Mouse (Mus musculus): ENCODE results near the gene Flt4. TPM values are rescaled to one million over a fixed set of nuclear protein-coding genes. Genes with fewer than 3 reads are reported as not detected.

Flt4 gene
- polyA plus RNA-seq, 1 experiment from 2014 or later = 9.3 TPM

- Histone ChIP-seq H3K4me1 (ENCODE audit: control insufficient read depth in 2 of 2, insufficient read depth in 2 of 2, low read length in 2 of 2) (no peaks in the 10 kb centered on the region), H3K27ac (replicated peaks in 1 of 2; ENCODE audit: control insufficient read depth in 1 of 2, insufficient read depth in 1 of 2, low read depth in 2 of 2, low read length in 2 of 2) (no peak overlapping the region), H3K27me3 (ENCODE audit: control insufficient read depth, insufficient read depth, low read length) (no peaks in the 10 kb centered on the region), H3K4me2 (ENCODE audit: low read length) (no peak overlapping the region), H3K36me3 (ENCODE audit: control insufficient read depth, insufficient read depth, low read length) (peaks cover 80% of the 10 kb centered on the region), H3K9me3 (ENCODE audit: control insufficient read depth, low read length) (no peaks in the 10 kb centered on the region), H3K9ac (ENCODE audit: low read length) (no peak overlapping the region), H3K4me3 (ENCODE audit: control insufficient read depth in 1 of 2, insufficient read depth in 1 of 2, low read depth in 1 of 2, low read length in 2 of 2) (no peak overlapping the region)
- WGBS = 81% methylated on average over 3 of the region's 3 CpGs
- no peak for ATAC-seq (ENCODE audit: insufficient number of reproducible peaks, insufficient read depth, low FRiP score, low read depth)
Observed at GRCm38 (mm10) chr11:49673433-49673832, 64.4 kb downstream of the Flt4 start.

DNA sequence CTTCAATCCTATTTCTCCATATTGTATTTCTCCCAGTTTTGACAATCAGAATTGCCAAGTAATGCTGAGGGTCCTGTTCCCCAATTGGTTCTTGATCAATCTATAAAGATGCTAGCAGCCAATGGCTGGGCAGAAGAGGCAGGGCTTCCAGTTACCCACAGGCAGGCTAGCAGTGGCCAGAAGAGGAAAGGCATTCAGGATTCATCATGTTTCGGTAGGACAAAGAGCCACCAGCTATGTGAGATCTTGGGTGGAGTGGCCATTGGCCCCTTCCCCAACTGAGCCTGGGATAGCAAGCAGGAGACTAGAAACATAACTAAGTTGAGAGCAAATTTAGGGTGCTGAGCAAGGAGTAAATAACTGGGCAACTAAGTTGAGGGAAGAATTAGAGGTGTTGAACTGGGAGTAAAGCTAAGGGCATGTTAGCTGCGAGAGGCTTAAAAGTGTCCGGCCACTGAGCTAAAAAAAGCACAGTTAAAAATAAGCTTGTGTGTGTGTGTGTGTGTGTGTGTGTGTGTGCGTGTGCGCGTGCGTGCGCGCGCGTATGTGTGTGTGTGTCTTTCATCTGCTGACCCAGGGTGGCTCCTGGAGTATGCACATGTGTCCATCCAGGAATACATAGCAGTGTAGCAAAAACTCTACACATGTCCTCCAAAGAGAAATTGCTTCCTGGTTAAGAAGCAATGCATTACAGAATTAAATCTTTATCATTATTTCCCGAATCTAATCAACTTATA lies 75.3 kb downstream of the Flt4 start:
- Histone ChIP-seq H3K4me1 (ENCODE audit: control insufficient read depth in 2 of 2, insufficient read depth in 2 of 2, low read length in 2 of 2) (peaks cover 2 to 8% of the 10 kb centered on the region in 2 experiments), H3K27me3 (ENCODE audit: control insufficient read depth, insufficient read depth, low read length) (no peaks in the 10 kb centered on the region), H3K9ac (ENCODE audit: low read length) (peak overlapping the region; percentile 1; the same call in 1 of the 2 replicates), H3K4me3 (ENCODE audit: control insufficient read depth in 1 of 2, insufficient read depth in 1 of 2, low read depth in 1 of 2, low read length in 2 of 2) (no peak overlapping the region), H3K4me2 (ENCODE audit: low read length) (peak overlapping the region; percentile 46), H3K9me3 (ENCODE audit: control insufficient read depth, low read length) (no peaks in the 10 kb centered on the region), H3K27ac (replicated peaks in 1 of 2; ENCODE audit: control insufficient read depth in 1 of 2, insufficient read depth in 1 of 2, low read depth in 2 of 2, low read length in 2 of 2) (peak overlapping the region; percentile 87 to 90), H3K36me3 (ENCODE audit: control insufficient read depth, insufficient read depth, low read length) (peaks cover 94% of the 10 kb centered on the region)
- 52% methylated on average over 12 of the region's 12 CpGs for WGBS
- 0 out of 2 replicates have a peak, but pooled peaks have one; percentile 43 for ATAC-seq (ENCODE audit: insufficient number of reproducible peaks, insufficient read depth, low FRiP score, low read depth)

DNA sequence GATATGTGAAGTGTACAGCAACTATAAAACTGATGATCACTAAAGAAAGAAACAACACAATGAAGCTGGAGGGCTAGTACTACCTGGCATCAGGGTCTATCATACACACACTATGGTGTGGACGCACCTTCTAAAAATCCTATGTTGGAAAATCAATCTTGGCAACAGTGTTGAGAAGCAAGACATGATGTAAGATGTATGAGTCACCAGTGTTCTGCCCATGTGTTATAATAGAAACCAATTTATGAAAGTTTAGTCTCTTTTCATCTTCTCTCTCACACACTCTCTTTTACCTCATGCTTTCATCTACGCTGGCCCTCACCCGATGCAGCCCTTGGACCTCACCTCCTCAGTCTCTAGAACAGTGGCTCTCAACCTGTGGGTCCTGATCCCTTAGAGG lies 86.0 kb downstream of the Flt4 start:
- Histone ChIP-seq H3K4me1 (ENCODE audit: control insufficient read depth in 2 of 2, insufficient read depth in 2 of 2, low read length in 2 of 2) (peaks cover 0 to 21% of the 10 kb centered on the region in 2 experiments; a peak in 3 of 4 replicates), H3K27me3 (ENCODE audit: control insufficient read depth, insufficient read depth, low read length) (no peaks in the 10 kb centered on the region), H3K9ac (ENCODE audit: low read length) (no peak overlapping the region), H3K9me3 (ENCODE audit: control insufficient read depth, low read length) (no peaks in the 10 kb centered on the region), H3K4me3 (ENCODE audit: control insufficient read depth in 1 of 2, insufficient read depth in 1 of 2, low read depth in 1 of 2, low read length in 2 of 2) (no peak overlapping the region), H3K36me3 (ENCODE audit: control insufficient read depth, insufficient read depth, low read length) (peaks cover 60% of the 10 kb centered on the region), H3K4me2 (ENCODE audit: low read length) (no peak overlapping the region), H3K27ac (replicated peaks in 1 of 2; ENCODE audit: control insufficient read depth in 1 of 2, insufficient read depth in 1 of 2, low read depth in 2 of 2, low read length in 2 of 2) (no peak overlapping the region)
- 92% methylated on average over 3 of the region's 3 CpGs for WGBS
- ATAC-seq (ENCODE audit: insufficient number of reproducible peaks, insufficient read depth, low FRiP score, low read depth) = no peak

DNA sequence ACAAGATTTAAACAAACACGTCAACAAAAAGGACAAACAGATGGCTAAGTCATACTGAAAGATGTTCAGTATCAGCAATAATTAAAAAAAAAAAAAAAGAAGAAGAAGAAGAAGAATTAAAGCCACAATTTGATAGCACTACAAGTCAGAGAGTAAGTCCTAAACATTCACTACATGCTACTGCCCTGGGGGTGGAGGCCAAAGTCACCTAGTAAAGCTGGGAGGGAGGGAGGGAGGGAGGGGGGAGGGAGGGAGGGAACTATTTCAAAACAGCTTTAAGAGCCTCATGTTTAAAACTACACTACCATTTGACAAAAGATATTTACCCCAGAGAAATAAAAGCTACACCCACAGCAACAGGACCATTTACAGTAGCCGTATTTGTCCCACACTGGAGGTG lies 86.6 kb downstream of the Flt4 start:
- WGBS = 90% methylated on average over 2 of the region's 2 CpGs
- no peaks in the 10 kb centered on the region for H3K9me3 ChIP-seq (ENCODE audit: control insufficient read depth, low read length)
- H3K4me3 ChIP-seq (ENCODE audit: control insufficient read depth in 1 of 2, insufficient read depth in 1 of 2, low read depth in 1 of 2, low read length in 2 of 2) = no peak overlapping the region
- ATAC-seq (ENCODE audit: insufficient number of reproducible peaks, insufficient read depth, low FRiP score, low read depth) = no peak
- peaks cover 0 to 19% of the 10 kb centered on the region in 2 experiments; a peak in 3 of 4 replicates for H3K4me1 ChIP-seq (ENCODE audit: control insufficient read depth in 2 of 2, insufficient read depth in 2 of 2, low read length in 2 of 2)
- no peak overlapping the region for H3K9ac ChIP-seq (ENCODE audit: low read length)
- H3K4me2 ChIP-seq (ENCODE audit: low read length) = no peak overlapping the region
- no peaks in the 10 kb centered on the region for H3K27me3 ChIP-seq (ENCODE audit: control insufficient read depth, insufficient read depth, low read length)
- no peak overlapping the region; a peak in 2 of 4 replicates for H3K27ac ChIP-seq (replicated peaks in 1 of 2; ENCODE audit: control insufficient read depth in 1 of 2, insufficient read depth in 1 of 2, low read depth in 2 of 2, low read length in 2 of 2)
- H3K36me3 ChIP-seq (ENCODE audit: control insufficient read depth, insufficient read depth, low read length) = peaks cover 57% of the 10 kb centered on the region

DNA sequence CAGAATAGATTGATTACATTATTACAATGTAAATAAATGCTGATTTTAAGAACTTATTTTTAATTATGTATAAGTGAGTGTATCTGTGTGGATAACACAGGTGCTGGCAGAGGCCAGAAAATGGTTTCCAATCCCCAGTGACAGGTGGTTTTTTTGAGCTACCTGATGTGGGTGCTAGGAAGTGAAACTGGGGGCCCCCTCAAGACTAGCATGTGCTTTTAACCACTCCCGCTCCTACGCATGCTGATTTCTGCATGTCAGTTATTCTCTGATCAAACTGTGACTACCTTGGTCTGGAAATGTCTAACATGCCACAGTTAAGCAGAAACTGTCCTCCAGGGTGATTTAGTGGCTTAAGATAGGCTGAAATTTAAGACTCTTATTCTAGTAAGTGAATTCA lies 87.4 kb downstream of the Flt4 start:
- no peak for ATAC-seq (ENCODE audit: insufficient number of reproducible peaks, insufficient read depth, low FRiP score, low read depth)
- 81% methylated on average over 2 of the region's 2 CpGs for WGBS
- Histone ChIP-seq H3K9me3 (ENCODE audit: control insufficient read depth, low read length) (no peaks in the 10 kb centered on the region), H3K27ac (replicated peaks in 1 of 2; ENCODE audit: control insufficient read depth in 1 of 2, insufficient read depth in 1 of 2, low read depth in 2 of 2, low read length in 2 of 2) (no peak overlapping the region), H3K27me3 (ENCODE audit: control insufficient read depth, insufficient read depth, low read length) (no peaks in the 10 kb centered on the region), H3K4me1 (ENCODE audit: control insufficient read depth in 2 of 2, insufficient read depth in 2 of 2, low read length in 2 of 2) (peaks cover 0 to 18% of the 10 kb centered on the region in 2 experiments; a peak in 2 of 4 replicates), H3K4me2 (ENCODE audit: low read length) (no peak overlapping the region), H3K36me3 (ENCODE audit: control insufficient read depth, insufficient read depth, low read length) (peaks cover 62% of the 10 kb centered on the region), H3K9ac (ENCODE audit: low read length) (no peak overlapping the region), H3K4me3 (ENCODE audit: control insufficient read depth in 1 of 2, insufficient read depth in 1 of 2, low read depth in 1 of 2, low read length in 2 of 2) (no peak overlapping the region)

DNA sequence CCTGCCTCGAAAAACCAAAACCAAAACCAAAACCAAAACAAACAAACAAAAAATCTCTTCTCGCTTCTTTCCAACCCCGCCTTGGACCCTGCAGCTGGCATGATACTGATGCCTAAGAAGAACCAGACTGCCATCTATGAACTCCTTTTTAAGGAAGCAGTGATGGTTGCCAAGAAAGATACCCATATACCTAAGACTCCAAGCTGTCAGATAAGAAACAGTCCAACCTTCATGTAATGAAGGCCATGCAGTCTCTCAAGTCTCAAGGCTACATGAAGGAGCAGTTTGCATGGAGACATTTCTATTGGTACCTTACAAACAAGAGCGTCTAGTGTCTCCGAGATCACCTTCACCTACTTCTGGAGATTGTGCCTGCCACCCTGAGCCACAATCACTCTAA lies 88.7 kb downstream of the Flt4 start:
- Histone ChIP-seq H3K27me3 (ENCODE audit: control insufficient read depth, insufficient read depth, low read length) (no peaks in the 10 kb centered on the region), H3K36me3 (ENCODE audit: control insufficient read depth, insufficient read depth, low read length) (peaks cover 62% of the 10 kb centered on the region), H3K27ac (replicated peaks in 1 of 2; ENCODE audit: control insufficient read depth in 1 of 2, insufficient read depth in 1 of 2, low read depth in 2 of 2, low read length in 2 of 2) (no peak overlapping the region), H3K4me2 (ENCODE audit: low read length) (no peak overlapping the region), H3K9me3 (ENCODE audit: control insufficient read depth, low read length) (no peaks in the 10 kb centered on the region), H3K9ac (ENCODE audit: low read length) (no peak overlapping the region), H3K4me3 (ENCODE audit: control insufficient read depth in 1 of 2, insufficient read depth in 1 of 2, low read depth in 1 of 2, low read length in 2 of 2) (no peak overlapping the region), H3K4me1 (ENCODE audit: control insufficient read depth in 2 of 2, insufficient read depth in 2 of 2, low read length in 2 of 2) (peaks cover 0 to 18% of the 10 kb centered on the region in 2 experiments; a peak in 2 of 4 replicates)
- ATAC-seq (ENCODE audit: insufficient number of reproducible peaks, insufficient read depth, low FRiP score, low read depth) = no peak
- 93% methylated on average over 5 of the region's 5 CpGs for WGBS

GRCm38 (mm10) chr11:49699079-49699478 lies 90.0 kb downstream of the Flt4 start:
- H3K9me3 ChIP-seq (ENCODE audit: control insufficient read depth, low read length) = no peaks in the 10 kb centered on the region
- no peak overlapping the region for H3K4me3 ChIP-seq (ENCODE audit: control insufficient read depth in 1 of 2, insufficient read depth in 1 of 2, low read depth in 1 of 2, low read length in 2 of 2)
- 100% methylated on average over 1 of the region's 1 CpGs for WGBS
- H3K4me1 ChIP-seq (ENCODE audit: control insufficient read depth in 2 of 2, insufficient read depth in 2 of 2, low read length in 2 of 2) = peaks cover 0 to 18% of the 10 kb centered on the region in 2 experiments; a peak in 2 of 4 replicates
- no peaks in the 10 kb centered on the region for H3K27me3 ChIP-seq (ENCODE audit: control insufficient read depth, insufficient read depth, low read length)
- ATAC-seq (ENCODE audit: insufficient number of reproducible peaks, insufficient read depth, low FRiP score, low read depth) = no peak
- peaks cover 63% of the 10 kb centered on the region for H3K36me3 ChIP-seq (ENCODE audit: control insufficient read depth, insufficient read depth, low read length)
- H3K4me2 ChIP-seq (ENCODE audit: low read length) = no peak overlapping the region
- H3K9ac ChIP-seq (ENCODE audit: low read length) = no peak overlapping the region
- no peak overlapping the region for H3K27ac ChIP-seq (replicated peaks in 1 of 2; ENCODE audit: control insufficient read depth in 1 of 2, insufficient read depth in 1 of 2, low read depth in 2 of 2, low read length in 2 of 2)

Measured in heart, embryonic 14.5 days (tissue).